Mouse (Mus musculus): ENCODE data around the gene Hemk1.

DNA sequence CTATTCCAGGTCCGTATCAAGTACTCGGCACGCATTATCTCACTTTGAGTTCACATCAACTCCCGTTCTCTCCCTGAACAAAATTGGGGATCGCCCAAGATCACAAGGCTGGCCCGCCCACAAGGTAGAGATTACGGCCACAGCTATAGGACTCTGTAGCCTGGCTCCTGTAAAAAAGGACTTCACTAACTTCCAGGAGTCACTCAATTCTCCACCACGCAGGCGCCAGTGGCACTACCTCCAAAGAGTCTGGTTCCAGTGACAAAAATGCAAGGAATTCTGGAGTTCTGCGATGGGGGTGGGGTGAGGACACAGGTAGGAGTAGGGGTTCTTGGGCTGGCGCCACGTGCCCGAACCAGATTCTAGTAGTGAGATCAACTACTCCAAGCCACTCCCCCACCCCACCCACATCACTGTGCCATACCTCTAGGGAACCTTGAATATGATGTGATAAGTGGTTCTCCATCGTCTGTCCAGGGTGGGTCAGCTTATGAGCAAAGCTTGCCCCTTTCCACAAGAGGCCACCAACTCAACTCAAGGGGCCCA is 50.0 kb downstream of the Hemk1 start:
- TF ChIP-seq CTCF (IDR thresholded peaks at IDR 0.05): no peak
- no peak for TF ChIP-seq POLR2A (IDR thresholded peaks at IDR 0.05; ENCODE audit: insufficient read depth, low read depth, low read length)
- no peak for TF ChIP-seq EP300 (IDR thresholded peaks at IDR 0.05; ENCODE audit: insufficient read depth, low read depth, low read length)
